Mouse (Mus musculus) heart, adult 9 months (tissue): ENCODE results near the gene B3gnt2.

ENCODE experiments used
- DNase-seq, 2 experiments: peaks; one replicate each; pipeline ENCODE4 v3.0.0; 2022; ENCODE audit warnings: low spot score in 2 of 2

The B3gnt2 gene

DNA sequence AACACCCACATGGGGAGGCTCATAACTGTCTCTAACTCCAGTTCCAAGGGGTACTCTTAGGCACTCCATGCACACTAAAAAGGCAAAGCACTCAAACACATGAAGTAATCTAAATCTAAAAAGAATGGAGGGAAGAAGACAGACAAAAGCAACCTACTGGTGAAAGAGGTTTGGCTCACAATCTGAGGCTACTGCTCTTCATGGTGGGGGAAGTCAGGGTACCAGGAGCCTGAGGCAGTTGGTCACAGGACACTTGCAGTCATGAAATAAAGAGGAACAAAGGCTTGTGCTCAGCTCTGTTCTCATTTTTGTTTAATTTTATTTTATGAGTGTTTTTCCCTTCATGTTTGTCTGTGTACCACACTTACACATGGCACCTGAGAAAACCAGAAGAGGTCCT is 45.6 kb downstream of the B3gnt2 start:
- DNase-seq = no peak

DNA sequence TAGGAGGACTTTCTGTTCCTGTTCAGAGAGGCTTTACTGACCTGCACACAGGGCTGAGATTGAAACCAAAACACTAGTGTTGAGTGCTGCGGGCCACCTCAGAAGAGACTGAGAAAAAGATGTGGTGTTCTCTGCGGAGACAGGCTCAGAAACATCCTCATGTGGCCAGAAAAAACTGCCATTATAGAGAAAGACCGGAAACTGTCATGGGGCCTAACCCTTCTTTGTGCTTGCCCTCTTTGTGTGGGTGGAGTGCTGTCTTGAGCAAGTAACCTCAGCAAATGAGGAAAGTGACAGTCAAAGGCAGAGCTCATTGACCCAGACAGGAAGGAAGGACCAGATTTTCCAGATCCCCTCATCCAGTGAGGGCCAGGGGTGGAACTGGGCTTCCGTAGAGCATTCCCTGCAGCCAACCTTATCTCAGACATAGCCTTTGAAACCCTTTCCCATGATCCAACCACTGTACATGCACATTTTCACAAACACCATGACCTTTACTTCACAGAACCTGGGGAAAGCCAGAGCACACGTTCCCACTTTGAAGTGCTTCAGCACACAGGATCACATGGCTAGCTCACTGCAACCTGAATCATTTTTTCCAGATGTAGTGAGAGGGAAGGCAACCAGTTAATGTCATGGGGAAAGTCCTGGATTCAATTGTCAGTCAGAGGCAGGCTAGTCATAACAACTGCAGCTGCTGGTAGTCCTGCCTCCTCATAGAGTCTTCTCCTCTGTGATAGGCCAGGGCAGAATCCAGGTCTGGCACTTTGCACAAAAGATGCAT is 46.6 kb downstream of the B3gnt2 start:
- DNase-seq = peak; percentile 11 to 31

DNA sequence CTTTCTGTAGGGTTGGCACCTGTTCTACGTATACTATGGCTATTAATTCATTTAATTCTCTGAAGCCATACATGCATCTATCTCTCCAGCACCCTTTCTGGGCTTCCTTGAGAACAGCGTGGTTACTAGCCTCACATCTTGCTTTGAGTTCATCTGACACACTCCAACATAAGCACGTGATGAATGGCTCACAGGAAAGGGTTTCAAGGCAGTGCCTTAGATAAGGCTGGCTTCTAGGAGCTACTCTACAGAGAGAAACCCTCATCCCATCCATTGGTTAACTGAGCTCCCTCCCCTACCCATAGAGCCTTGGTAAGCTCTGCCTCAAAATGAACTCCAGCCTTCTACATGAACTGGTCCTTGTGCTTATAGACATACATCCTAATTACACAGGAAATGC is 47.3 kb downstream of the B3gnt2 start:
- DNase-seq = no peak

DNA sequence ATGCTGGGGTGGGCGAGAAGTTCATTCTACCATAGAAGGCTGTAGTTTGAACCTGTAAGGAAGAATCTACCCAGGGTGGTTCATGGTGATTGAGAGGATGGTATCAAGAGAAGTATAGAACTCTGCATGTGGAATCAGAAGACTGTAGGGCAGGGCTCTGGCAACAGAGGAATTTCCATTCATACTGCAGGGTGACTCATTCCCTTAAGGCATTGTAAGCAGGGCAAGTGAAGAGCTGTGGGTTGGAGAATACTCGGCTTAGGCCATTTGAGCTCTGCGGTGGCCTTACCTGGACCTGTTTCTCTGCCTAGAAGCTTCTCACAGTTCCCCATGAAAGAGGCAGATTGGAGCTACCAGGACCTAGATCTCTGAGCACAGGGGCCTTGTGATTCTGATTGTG is 49.3 kb downstream of the B3gnt2 start:
- no peak for DNase-seq

DNA sequence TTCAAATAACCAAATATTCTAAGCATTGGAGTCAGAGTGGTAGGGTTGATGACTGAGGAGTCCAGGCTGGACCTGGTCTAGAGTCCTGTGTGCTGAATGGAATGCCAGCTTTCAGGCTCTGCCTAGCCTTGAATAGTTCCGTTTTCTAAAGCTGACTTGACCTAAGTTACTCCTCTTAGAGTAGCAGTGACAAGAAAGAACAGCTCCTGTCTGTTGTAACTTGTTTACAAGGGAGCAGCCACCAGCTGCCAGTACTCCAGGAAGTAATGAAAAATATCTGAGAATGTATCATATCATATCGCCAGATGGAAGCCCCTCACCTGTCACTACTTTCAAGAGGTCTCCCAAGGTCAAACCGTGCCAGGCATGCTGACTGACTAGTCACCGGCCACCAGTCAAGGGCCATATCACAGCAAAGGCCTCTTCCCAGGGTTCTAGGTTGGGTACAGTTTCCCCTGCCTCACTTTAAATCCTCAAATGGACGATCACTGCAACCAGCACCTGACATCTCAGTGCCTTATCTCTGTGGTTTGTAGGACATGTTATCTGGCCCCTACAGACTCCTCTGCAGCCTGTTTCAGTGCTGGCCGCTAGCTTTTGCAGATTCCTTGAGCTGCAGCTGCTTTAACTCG is 51.2 kb downstream of the B3gnt2 start:
- no peak for DNase-seq

DNA sequence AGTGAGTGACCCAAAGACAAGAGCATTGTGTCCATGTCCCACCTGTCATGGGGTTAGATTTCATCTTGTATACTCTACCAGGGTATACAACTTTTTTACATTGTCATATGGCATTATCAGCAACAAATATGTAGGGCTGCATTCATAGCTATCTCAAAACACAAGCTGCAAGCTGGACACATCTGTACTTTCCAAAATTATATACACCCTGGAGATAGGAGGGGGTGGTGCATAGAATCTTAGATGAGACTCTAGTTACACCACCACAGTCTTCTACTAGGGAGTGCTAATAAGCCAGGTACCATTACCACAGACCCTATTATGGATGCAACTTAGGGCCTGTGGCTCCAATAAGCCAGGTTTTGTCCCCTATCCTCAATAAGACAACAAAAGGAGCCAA is 52.7 kb downstream of the B3gnt2 start:
- no peak for DNase-seq

DNA sequence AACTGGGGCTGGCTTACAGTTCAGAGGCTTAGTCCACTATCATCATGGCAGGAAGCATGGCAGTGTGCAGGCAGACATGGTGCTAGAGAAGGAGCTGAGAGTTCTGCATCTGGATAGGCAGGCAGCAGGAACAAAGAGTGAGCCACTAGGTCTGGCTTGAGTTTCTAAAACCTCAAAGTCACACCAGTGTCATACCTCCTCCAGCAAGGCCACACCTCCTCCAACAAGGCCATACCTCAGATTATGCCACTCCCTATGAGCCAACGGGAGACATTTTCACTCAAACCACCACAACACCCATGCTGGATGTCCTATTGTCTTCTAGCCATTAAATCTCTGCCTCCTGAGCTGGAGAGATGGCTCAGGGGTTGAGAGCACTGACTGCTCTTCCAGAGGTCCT is 55.6 kb downstream of the B3gnt2 start:
- no peak for DNase-seq

DNA sequence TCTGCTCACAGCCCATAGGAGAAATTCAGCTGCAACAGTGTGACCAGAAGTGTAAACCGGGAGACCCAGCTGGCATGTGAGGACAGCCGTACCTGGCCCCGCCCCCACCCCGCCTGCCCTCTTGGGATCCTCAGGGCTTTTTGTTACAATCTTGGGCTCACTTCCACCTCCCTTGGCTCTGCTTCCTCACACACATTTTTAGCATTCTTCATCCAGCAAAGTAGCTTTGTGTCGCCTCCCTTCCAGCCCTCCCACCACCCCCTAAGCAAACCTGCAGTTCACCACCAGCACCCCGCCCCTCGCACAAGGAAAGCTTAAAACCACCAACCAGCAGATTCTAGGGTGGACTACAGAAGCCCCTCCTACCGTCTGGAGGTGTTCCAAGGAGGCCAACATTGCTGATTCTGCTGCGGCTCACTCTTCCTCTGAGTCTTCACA is 60.8 kb downstream of the B3gnt2 start:
- no peak for DNase-seq

DNA sequence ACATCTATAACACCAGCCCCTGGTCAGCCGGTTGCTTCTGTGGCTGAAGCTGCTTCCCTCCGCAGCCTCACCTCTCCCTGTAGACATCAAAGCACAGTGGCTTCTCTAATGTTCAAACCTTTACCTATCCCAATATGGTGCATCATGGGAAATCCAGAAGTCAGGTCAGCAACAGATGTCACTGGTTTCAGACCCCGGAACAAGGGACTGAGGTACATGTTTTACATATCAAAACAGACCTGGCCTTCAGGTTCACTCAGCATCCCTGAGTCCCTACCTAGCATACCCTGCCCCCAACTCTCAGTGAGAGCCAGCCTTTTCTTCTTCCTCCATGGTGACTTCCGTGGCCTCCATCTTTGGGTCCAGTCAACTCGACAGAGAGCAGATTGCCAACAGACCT is 61.8 kb downstream of the B3gnt2 start:
- no peak for DNase-seq

DNA sequence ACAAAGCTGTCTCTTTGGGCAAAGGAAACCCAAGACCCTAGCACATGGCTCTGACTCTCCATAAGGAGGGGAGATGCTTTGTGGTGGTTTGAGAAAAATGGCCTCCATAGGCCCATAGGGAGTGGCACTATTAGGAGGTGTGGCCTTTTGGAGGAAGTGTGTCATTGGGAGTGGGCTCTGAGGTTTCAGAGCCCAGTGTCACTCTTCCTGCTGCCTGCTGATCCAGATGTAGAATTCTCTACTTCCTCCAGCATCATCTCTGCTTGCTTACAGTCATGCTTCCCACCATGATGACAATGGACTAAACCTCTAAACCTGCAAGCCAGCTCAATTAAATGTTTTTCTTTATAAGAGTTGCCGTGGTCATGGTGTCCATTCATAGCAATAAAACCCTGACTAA is 66.0 kb downstream of the B3gnt2 start:
- DNase-seq = no peak

DNA sequence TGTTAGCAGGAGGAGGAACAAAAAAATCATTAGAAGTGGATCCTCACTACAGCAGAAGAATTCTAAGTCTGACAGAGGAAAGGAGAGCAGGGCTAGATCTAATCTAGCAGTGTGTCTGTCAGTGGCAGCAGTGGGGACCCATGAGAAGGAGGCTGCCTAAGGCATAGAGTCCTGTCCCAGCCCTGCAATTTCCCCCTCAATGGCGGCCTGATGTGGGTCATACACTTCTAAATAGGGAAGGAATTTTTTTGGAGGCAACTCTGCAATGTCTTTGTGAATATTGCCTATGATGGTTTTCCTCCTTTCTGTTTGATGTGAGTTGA is 66.9 kb downstream of the B3gnt2 start:
- no peak for DNase-seq

DNA sequence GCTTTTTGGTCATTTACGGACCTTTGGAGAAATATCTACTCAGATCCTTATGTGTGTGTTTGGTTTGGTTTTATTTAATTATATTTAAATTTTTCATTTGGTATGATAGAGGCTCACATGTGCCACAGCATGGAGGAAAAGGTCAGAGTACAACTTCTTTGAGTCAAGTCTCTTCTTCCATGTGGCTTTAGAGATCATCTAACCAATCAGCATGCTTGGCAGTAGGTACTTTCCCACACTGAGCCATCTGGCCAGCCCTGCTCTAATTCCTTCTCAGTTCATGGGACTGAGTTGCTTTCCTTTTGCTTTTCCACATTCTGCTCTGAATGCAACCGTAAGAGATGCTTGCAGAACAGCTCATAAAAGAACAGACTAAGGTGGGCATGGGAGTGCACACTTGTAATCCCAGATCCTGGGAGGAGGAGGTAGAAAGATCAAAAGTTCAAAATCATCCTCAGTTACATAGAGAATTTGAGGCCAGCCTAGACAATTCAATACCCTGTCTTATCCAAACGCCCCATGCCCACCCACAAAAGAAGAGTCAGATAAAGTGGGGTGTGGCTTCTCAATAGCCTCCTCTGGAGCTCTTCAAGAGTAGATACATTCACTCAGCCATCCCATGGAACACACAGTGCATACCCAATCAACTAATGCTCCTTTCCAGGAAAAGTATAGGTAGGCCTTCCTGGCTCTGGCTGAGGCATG is 67.4 kb downstream of the B3gnt2 start:
- no peak for DNase-seq

DNA sequence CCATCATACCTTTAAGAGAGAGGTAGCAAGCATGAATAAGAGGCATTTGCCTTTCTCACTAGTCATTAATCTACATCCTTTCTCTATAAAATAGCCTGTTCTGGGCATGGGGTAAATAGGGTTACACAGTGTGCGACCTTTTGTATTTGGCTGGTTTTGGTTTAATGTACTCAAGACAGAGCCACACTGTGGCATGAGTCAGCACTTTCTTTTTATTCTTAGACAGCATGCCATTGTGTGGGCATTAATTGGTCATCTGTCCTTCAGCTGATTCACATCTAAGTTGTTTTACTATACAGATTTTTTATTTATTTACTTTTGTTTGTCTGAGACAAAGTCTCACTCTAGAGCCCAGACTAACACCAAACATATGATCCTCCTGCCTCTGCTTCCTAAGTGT is 68.6 kb downstream of the B3gnt2 start:
- no peak for DNase-seq

DNA sequence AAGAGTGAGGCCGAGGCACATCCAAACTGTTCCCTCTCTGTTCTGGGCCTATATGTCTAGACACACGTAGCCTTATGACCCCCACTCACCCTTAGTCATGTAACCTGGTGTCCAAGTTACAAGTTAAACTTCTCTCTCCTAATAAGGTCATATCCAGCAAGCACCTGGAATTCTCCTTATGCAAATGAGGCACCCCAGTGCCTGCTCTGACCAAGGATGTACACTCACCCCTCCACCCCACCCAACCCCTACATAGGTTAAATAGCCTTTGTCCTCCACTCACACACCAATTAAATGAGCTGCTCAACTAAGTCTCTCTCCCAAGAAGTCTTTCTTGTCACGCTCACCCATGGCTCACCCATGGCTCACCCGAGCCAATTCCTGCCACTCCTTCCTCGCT is 69.0 kb downstream of the B3gnt2 start:
- no peak for DNase-seq

DNA sequence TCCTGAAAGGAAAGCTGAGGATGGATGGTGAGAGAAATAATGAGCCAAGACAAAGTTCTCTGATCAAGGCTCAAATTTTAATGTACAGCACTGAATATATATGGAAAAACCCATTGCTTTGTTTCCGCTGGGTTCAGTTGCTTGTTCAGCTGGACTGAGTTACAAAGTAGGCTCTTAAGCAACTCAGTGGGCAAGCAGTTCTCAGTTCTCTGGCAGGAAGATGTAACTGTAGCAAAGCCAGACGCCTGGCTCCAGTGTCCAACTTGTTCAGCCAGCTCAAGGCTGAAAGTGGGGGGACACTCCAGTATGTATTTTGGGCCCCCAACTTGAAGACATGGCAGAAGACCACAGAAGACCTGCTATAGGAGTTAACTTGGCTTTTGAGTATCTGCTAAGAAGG is 72.9 kb downstream of the B3gnt2 start:
- no peak for DNase-seq

DNA sequence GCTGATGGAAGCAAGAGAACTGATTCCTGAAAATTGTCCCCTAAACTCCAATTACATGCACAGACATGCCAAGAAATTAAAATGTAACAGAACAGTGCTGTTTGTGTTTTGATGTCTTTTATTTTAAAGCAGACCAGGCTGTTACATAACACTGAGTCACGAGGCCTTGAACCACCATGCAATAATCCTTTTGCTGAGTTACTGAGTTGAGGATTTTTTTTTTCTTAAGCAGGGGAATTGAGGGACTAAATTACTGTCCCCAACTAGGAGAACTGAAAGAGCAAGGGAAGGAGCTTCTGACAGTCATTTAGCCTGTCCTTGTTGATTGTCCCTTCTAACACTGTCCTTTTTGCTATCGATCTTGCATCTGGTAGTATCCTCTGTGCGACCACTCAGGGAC is 76.3 kb downstream of the B3gnt2 start:
- no peak for DNase-seq

DNA sequence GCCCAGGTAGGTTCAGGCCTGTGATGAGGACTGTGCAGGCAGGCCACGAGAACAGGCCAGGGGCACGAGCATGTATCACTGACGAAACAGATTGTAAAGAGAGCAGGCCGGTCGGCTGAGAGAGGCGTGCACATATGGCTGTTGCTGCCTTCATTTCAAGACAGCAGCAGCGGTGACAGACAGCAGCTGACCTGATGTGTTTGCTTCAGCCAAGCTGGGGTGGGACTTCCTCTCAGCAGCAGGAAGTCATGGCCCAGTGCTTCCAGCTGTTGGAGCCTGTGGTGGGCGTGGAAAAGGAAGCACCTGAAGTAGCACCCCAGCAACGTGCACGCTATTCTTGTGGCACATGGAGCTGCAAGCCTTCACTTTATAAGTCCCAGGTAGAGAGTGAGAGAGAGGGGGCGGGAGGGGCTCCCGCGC is 78.0 kb downstream of the B3gnt2 start:
- DNase-seq = peak in 1 of 2 experiments; percentile 32

DNA sequence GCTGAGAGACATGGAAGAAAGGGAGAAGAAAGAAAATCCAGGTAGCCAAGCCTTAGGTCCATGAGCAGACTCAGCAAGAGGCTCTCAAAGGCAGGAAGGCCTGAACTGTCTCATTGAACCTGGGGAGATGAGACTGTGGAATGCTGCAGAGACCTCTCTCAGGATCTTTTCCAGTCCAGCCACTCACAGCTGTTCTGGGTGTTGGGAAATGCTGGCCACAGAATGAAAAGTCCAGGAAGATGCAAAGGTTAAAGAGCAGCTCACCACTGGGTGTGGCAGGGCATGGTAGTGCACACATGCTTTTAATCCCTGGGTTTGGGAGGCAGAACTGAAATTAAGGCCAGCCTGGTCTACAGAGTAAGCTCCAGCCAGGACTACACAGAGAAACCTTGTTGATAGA is 79.6 kb downstream of the B3gnt2 start:
- no peak for DNase-seq

DNA sequence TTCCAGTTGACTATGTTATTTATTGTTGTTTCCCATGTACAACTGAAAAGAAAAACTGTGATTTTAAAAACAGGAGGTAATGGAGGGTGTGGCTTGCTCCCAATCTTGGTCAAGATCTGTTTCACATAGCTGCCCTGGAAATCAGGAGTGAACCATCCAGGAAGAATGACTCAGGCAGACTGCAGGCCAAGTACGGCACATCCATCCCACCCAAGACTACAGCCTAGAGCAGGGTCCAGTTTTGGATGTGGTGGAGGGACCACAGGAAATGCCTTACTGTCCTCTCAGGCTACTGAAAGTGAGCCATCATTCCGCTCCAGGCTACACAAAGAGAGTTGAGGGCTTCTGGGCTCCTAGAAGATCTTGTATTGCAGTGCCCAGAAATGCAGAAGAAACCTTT is 80.0 kb downstream of the B3gnt2 start:
- DNase-seq = peak in 1 of 2 experiments; percentile 24

DNA sequence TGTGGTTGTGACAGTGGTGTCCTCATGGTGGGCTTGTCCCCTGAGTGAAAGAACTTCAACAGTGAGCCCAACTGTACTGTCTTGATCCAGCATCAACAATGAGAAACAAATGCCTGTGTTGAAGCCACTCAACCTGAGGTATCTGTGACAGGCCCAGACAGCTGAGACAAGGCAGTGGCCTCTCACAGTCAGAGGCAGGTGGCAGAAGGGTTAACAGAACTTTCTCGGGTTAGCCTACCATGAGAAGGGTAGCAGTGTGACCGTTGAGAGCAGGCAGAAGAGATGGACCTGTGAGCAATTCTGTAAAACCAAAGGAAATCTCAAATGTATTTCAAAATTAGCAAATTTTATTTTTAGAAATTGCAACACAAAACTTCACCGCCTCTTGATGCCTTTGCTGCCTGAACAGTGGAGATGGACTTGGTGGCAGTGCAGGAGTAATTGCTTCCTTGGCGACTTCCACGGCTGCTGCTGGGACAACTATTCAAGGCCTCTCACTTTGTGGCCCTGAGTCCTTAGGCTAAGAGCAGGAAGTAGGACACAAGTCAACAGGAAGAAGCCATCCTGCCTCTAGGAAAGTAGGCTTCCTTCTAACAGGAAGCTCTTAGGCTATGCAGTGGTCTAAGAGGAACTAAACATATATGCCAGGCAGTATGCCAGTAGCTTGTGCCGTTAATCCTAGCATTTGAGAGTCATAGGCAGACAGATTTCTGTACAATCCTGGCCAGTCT is 80.8 kb downstream of the B3gnt2 start:
- peak in 1 of 2 experiments; percentile 41 for DNase-seq

DNA sequence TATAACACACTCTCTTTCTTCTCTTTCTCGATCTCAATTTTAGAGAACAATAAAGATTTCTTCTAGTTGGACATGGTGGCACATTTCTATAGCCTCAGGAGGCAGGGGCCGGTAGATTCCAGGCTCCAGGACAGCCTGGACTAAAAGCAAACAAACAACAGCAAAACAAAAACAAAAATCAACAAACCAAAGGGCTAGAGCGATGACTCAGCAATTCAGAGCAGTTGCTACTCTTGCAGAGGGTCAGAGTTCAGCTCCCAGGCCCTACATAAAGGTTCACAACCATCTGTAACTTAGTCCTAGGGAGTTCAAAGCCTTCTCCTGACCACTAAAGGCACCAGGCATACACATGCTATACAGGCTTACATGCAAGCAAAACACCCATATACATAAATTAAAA is 82.2 kb downstream of the B3gnt2 start:
- DNase-seq = no peak

DNA sequence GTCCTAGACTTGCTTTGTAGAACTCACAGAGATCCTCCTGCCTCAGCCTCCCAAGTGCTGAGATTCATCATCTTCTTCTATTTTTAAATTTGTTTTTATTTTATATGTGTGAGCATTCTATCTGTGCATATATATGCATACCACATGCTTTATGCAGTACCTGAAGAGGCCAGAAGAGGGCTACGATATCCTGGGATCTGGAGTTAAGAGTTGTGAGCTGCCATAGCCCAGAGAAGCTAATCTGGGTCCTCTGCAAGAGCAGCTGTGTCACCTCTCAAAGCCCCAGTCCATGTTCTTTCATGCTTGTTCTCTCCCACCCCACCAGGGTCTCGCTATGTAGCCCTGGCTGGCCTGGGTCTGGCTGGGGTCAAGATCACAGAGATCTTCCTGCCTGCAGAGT is 83.2 kb downstream of the B3gnt2 start:
- DNase-seq = no peak
